Mouse (Mus musculus) adrenal gland, adult (tissue): ENCODE data around the gene Wwc2.

Experiments
- DNase-seq, 2 experiments: peaks; one replicate each; pipeline ENCODE4 v3.0.0; 2022 to 2023; ENCODE audit warnings: low spot score in 1 of 2; ENCODE audit not compliant: inconsistent age in 2 of 2

The Wwc2 gene

GRCm38 (mm10) chr8:47989655-47990385 lies 904 bp downstream of the Wwc2 start:
- no peak for DNase-seq

GRCm38 (mm10) chr8:47989211-47989610 lies 1.5 kb downstream of the Wwc2 start:
- no peak for DNase-seq

DNA sequence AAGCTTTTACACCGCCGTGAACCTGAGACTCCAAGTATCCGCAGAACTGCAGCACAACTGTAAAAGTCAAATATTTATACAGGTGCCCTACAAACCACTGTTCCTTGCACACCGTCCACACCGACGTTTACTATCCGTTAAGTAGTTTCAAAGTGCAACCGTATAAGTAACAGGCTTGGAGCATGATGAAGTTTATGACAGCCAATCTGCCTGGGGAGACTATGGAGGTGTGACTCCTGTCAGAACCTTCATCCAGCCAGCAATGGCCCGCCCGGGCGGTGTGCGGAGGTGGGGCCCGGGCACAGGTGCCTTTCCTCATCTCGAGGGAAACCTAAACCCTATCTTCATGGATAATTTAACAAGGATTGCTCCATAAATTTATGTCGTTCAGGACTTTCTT lies 2.6 kb downstream of the Wwc2 start:
- DNase-seq: no peak

DNA sequence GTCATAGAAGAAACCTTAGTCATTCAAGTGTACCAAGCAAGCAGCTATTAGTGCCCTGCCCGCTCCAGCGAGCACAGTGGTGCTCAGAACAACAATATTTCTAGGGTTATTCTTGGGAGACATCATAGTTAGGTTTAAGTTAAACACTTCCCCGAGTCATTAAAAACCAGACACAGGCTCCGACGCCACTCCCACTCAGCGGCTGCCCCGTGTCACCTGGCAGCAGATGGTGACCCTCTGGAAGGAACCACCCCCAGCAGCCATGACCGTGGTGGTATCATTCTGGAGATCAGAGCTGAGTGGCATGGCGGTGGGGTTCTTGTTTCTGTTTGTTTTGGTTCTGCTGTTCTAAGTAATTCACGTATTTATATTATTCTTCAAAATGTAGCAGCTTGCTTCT lies 5.1 kb downstream of the Wwc2 start:
- peak in 1 of 2 experiments; percentile 27 for DNase-seq

GRCm38 (mm10) chr8:47985243-47985642 lies 5.5 kb downstream of the Wwc2 start:
- no peak for DNase-seq

DNA sequence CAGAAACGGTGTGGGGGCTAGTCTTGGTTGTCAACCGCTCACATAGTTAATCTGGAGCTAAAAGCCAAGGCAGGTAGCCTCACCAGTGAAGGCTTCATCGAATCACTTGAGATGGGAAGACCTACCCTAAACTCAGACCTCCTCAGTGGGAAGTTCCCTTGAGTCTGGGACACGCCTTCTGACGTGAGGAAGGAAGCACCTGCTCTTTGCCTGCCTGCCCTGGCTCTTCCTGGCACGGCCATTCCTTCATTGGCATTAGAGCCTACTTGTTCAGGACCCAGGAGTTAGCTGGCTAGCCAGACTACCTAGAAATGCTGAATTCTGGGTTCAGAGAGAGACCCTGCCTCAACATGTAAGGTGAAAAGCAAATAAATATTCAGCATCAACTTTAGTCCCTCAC lies 9.6 kb downstream of the Wwc2 start:
- no peak for DNase-seq

DNA sequence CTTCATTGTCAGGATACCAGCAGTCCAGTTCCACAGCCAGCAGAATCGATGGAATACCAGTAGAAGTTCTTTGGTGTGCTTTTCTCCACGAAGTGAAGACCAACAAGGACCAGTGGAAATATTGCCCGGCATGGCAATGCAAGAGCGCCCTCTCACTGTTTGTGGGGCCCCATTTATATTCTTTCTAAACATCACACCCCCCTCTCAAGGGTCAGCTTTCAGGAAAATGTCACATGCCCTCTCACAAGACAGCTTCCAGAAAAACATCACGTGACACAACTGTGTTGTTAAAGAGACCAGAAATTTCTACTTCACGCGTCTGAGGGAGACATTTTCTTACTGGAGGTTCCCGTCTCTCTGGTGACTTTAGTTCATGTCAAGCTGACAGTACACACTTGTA lies 10.8 kb downstream of the Wwc2 start:
- DNase-seq: no peak

GRCm38 (mm10) chr8:47978755-47979154 lies 12.0 kb downstream of the Wwc2 start:
- DNase-seq: peak; percentile 28 to 64

DNA sequence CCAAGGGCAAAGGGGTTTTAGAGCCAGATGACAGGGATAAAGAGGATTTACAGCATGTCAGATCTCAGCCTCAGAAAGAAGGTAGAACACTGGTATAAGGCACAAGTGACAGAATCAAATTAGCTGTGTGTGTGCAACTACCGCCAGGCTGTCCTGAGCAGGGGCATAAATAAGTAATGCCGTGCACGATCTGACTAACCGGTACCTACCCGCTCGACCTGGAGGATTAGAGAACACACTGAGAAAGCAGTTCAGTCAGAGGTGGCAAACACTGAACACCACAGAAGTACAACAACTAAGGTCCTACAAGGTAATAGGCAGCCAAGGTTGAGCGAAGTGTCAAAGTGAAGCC lies 15.8 kb downstream of the Wwc2 start:
- no peak for DNase-seq

DNA sequence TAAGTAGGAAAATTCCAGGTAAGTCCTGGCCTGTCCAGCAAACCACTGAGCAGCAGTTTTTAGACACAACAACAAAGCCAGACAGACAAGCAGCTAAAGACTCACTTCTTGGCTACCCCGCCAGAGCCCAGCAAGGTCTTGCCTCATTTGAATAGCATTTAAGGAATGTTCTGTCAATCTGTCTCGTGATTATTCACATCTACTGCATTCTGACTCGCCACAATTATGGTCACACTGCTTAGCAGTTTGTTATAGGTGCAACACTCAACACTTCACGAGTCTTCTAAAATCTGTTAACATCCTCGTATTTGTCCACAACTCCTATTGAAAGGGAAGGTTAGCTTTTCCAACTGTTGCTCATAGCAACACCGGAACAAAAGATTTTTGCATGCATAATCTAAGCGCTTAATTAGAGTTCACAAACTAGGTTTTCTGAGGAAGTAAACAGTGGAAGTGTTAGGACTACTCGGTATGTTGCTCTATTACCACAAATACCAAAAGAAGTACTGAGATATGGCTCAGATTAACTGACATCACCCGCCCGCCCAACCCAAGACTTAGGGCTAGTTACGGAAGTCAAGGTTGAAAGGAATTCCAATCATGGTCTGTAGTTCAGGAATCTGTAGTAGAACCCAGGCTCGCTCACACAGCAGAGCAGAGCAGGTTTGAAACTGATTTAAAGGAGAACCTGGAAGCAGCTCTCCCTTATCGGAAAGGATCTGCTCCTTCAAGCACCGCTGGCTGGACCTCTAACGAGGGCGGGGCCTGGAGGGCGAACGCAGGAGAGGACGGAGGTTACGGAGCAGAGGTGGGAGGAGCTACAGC lies 16.4 kb downstream of the Wwc2 start:
- DNase-seq: peak; percentile 90 to 95

GRCm38 (mm10) chr8:47971121-47971520 lies 19.6 kb downstream of the Wwc2 start:
- DNase-seq: no peak

- no peak for DNase-seq
Measured at GRCm38 (mm10) chr8:47970576-47970975, 20.1 kb downstream of the Wwc2 start.

DNA sequence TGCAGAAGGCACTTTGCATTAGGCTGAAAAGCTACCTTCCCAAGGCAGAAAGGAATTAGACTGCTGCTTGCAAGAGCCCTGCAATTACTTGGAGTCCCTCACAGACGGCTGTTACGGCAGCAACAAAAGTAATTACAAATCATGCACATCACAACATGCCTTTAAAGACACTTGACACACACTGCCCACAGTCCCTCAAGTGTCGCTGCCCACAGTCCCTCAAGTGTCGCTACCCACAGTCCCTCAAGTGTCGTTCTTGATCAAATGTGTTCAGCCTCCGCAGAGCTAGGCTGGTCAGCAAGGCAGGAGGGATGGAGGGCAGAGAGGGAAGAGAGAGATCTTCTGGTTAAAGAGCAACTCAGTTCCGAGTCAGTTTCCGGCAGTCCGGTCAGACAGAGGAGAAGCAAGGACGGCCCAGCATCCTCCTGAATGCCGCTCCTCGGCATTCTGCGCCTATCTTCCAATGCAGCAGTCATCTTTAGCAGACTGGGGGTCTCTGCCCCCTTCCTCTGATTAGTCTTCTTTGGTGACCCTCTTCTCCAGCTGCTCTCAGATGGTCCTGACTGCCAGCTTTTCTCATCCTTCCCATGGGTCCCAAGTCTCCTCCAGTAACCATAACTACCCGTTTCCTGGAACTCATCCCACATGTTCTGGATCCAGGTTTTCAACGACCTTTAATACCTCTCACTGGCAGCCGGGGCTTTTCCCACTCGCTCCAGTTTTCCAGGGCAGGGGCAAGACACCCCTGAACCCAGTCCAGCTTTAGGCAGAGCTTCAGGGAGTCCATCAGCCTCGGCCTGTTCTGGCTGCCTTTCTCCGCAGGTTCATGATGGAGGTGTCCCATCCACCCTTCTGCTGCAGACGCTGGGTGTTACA lies 23.4 kb downstream of the Wwc2 start:
- DNase-seq: no peak

DNA sequence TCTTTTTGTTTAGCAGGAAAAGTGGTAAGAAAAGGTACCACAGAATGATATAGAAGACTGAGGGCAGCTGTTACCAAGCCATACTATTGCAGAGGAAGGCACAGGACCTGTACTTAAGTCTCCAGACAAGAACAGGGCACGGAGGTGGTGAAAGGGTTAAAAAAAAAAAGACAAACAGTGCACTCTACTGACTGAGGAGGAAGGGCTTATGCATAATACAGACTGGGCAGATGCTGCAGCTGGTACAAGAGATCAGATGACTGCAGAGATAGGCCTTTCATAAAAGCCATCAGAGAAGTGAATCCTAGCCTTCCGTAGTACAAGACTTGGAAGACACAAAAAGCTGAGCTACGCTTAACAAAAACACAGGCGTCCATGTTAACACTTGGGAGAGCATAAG lies 28.2 kb downstream of the Wwc2 start:
- no peak for DNase-seq

- DNase-seq: peak; percentile 68 to 82
Measured at GRCm38 (mm10) chr8:47962005-47962404, 28.7 kb downstream of the Wwc2 start.

DNA sequence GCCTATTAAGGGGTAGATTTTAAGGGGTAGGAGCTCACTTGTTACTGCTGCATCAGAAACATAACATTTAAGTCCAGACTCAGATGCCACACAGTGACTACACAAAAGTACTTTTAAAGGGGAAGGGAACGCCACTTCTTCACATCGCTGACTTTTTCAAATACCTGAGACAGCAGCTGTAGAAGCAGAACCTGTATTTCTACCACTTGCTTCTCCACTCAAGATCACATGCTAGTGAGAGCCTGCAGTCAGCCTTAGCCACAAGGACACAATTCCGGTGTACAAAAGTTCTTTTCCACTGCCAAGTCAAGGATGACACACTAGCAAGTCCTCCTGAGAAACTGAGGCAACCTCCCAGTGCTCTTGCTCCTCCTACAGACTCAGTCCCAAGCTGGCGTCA lies 33.2 kb downstream of the Wwc2 start:
- no peak for DNase-seq

GRCm38 (mm10) chr8:47951380-47951932 lies 39.3 kb downstream of the Wwc2 start:
- peak in 1 of 2 experiments; percentile 52 for DNase-seq

GRCm38 (mm10) chr8:47948836-47949235 lies 41.9 kb downstream of the Wwc2 start:
- DNase-seq: no peak

DNA sequence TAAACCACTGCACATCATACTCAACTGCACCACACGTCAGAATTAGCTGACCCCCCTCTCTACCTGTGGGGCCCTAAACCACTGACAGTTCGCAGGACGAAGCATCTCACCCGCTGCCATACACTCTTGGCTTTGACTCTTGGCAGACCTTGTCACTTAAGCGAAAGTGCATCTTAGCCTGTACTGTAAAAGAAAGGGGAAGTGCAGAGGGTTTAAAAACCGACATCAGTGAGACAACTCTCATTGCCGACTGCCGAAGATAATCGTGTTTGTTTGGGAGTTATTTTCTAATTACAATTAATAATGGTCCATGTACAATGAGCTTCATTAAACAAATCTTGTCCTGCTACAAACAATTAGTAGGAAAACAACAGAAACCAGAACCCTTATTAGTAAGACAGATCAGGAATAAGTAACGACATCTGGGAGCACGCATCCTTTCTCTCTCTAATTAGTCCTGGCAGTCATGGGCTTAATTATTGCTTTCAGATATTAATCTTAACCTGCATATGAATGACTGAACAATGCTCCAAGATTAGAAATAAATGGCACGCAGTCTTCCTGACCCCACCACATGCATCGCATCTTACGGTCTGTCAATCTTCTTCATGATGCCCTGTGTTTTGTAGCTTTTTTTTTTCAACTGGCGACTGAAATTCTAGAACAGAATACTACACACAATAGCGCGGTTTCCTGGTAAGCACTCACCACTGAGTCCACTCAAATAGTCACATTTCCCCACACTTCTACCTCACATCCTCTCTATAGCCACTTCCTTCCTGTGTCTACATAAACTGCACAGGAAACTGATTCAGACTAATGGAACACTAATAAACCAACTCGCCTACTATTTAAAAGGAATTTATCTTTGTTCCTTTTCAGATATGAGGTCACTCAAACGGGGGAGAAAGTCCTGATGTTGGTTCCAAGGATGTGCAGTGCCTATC lies 42.8 kb downstream of the Wwc2 start:
- no peak for DNase-seq

GRCm38 (mm10) chr8:47943049-47943448 lies 47.7 kb downstream of the Wwc2 start:
- no peak for DNase-seq
